Mouse (Mus musculus): ENCODE data around the gene Cadps2. TPM values are rescaled to one million over a fixed set of nuclear protein-coding genes. Genes with fewer than 3 reads are reported as not detected.

Cadps2 gene
- total RNA-seq, 4 experiments from 2014 or later = 1.6 to 11.2 (median 6.4) TPM

DNA sequence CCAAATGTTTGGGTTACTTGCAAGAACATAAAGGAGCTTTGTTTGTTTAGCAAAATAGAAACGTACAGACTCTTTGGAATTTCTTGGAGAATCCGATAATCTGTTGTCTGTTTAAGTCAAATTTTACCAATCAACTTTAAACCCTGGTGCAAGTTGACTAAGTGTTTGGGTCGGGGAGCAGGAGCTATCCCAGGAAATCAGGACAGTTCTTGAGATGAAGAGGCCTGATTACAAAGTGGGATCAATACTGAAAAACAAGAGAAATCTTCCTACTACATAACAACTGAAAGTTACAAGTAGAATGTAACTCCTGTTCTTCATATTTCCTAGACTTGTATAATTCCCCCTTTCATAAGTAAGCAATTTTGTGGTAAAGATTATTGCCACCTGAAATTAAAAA, 587.8 kb downstream of the Cadps2 start:
- no peak for DNase-seq

DNA sequence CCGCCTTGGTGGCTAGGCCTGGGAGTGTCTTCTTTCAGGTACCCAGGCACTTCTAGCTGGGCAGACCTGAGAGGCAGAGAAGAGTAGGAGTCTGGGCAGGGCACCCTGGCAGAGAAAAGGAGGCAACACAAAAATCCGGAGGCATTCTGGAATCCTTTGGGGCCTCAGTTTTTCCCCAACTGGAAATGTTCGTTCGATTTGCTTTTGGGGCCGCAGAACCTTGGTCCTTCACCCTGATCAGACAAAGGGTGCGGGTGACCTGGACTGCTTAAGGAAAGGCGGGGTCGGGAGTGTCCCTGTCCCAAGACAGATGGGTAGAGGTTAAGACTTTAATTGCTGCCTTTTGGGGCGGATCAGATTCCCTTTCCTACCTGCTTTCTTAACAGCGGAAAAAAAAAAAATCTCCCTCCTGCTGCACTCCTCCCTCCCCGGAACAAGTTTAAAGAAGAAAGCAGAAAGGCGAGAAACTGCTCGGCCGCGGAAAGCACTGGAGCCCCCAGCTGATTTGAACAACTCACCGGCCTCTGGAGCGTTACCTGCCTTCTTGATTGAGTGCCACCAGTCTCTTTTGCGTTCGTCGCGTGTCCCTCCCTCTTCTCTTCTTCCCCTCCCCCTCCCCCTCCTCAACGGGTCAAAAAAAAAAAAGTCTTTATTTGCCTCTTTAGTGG, 588.8 kb downstream of the Cadps2 start:
- no peak for DNase-seq

DNA sequence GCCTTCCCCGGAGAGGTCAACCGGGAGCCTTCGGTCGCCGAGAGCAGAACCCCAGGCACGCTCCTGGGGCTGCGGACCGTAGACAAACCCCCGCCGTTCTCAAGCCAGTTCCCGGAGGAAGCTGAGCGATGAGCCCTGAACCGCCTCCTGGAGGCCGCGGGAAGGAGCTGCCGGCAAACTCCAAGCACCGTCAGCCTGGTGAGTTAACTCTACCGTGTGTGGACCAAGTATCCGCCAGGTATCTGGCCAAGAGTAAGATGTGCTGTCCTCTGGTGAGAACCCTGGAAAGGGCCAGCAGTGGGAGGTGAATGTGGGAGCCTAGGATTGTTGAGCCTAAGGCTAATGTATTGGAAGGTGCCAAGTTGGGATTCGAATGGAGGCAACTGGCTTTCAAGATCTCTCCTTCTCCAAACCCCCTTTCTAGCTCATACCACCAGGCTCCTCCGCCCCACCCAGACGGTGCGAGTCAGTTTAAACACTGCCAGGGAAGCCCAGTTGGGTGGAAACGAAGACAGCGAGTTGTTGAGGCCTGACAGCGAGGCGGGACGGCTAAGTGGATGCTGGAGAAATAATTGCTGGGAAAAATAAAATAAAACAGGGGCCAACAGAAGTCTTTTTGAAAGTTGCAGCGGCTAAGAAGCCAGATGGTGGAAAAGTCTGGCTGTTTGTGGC, 589.5 kb downstream of the Cadps2 start:
- no peak for DNase-seq

- no peak for DNase-seq
These were observed 590.2 kb downstream of the Cadps2 start for GRCm38 (mm10) chr6:23249053-23249401.

- no peak for DNase-seq
These were observed 590.7 kb downstream of the Cadps2 start, which contains the start of gene Fezf1 for GRCm38 (mm10) chr6:23248313-23249052. Fezf1 (minus strand) TSS chr6:23248362.

- no peak for DNase-seq
These were observed 591.5 kb downstream of the Cadps2 start for GRCm38 (mm10) chr6:23247512-23248312.

- DNase-seq = no peak
These were observed 592.3 kb downstream of the Cadps2 start for GRCm38 (mm10) chr6:23246790-23247511.

DNA sequence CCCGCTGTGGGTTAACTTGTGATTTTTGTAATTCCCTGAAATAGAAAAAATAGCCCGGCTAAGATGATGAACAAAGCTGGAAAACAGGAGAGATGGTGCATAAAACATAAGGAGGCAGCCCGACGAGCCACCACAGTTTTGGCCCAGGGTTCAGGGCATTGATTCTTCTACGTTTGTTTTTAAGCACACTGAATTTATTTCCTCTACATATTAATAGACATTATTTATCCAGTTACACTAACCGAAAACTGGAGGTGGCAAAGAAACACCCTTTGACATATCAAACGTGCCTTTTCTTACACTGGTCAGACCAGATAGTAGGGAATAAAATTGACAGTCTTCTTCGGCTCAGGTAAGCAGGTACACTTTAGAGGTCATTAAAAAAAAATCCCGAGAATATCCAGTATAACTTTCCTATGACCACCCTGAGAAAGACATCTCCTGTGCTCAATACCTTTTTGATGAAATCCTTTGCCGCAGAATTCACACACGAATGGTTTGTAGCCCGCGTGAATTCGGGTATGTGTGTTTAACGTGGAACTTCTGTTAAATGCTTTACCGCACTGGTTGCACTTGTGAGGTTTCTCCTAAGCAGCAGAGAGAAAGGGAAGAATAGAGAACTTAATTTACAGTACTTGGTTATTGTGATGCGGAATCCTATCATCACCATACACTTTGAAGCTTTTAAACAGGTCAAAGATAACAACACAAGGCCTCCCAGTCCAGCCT, 593.0 kb downstream of the Cadps2 start:
- DNase-seq = no peak

DNA sequence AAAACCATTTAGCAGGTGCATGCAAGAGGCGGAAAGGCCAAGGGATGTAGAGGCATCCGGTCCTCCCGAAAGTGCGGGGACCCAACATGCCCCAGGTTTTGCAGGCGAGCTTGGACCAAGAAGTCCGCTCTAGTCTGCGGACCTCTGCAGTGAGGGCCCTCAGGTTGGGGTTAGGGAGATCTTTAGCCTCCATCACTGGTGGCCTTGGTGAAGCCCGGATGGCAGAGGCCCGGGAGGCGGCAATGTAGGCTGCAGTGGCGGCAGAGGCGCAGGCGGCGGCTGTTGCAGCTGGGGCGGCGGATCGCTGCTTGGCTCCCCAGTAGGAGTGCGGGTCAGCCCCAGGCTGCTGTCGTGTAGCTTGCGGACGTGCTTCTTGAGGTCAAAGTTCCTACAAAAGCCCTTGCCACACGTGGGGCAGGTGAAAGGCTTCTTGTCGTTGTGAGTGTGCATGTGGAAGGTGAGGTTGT, 593.6 kb downstream of the Cadps2 start:
- DNase-seq = no peak

GRCm38 (mm10) chr6:23245121-23245520, 594.1 kb downstream of the Cadps2 start:
- DNase-seq = no peak

GRCm38 (mm10) chr6:23243821-23244760, 595.1 kb downstream of the Cadps2 start:
- peak; percentile 38 for DNase-seq

Other genes with a start within 250 kb of the Cadps2 start
- under 1 TPM in 1 of 4 experiments, not detected in 3; 0.21 TPM for gene Rnf133, start 189.1 kb downstream of the Cadps2 start, total RNA-seq (2022)
- gene Rnf148, start 184.3 kb downstream of the Cadps2 start, total RNA-seq (2022) = not detected
- gene Tas2r118, start 130.6 kb upstream of the Cadps2 start, total RNA-seq (2022) = not detected